Mouse (Mus musculus): ENCODE data around the gene Gm28845.

GRCm38 (mm10) chr1:65112031-65112806, 7.1 kb downstream of the Gm28845 start:
- TF ChIP-seq CTCF (IDR thresholded peaks at IDR 0.05; ENCODE audit: low read depth) (peak; percentile 91), EP300 (IDR thresholded peaks at IDR 0.05; ENCODE audit: low read depth) (no peak)
